Mouse (Mus musculus): ENCODE measurements at regions not wholly inside any gene's neighbourhood (a gene's known extent, or its start where the extent isn't known, plus 50 kb on each side); places are given as distances from the start of the nearest gene placed in this dataset.

DNA sequence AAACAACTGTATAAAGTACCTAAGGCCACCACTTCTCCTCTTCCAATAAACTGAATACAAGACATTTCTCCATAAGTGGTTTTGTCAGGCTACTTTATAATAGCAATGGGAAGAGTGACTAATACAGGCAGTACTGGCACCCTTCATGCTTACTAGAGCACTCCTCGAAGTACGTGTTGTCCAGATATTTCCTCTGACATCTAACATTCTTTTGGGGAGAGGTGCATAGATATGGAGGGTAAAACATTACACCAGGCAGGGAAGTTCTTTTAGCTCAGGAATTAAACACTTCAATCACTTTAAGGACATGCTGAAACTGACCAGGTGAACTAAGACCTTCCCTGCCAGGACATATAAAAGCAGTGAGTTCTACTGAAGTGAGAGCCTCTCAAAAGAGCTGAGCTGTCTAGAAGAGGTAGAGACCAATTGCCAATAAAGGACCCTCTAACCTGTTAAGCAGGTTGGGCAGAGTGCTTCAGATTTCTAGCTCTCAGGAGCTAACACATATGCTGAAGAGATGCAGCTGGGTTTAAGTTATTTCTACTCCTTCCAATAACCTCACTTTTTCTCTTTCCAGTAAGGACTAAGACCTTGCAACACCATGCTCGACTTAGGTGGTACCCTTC lies 318.7 kb upstream of the Robo2 start:
- no peak overlapping the region for H3K9ac ChIP-seq
- no peak for ATAC-seq (ENCODE audit: insufficient read depth, low FRiP score, low read depth)
- 53% methylated on average over 3 of the region's 3 CpGs for WGBS
- no peak overlapping the region for H3K4me3 ChIP-seq (replicated peaks)
- H3K27ac ChIP-seq = no peak overlapping the region
- no peak overlapping the region for H3K4me2 ChIP-seq
- H3K36me3 ChIP-seq = no peaks in the 10 kb centered on the region
- no peaks in the 10 kb centered on the region for H3K4me1 ChIP-seq
- H3K9me3 ChIP-seq = no peaks in the 10 kb centered on the region
- H3K27me3 ChIP-seq (replicated peaks) = no peaks in the 10 kb centered on the region

DNA sequence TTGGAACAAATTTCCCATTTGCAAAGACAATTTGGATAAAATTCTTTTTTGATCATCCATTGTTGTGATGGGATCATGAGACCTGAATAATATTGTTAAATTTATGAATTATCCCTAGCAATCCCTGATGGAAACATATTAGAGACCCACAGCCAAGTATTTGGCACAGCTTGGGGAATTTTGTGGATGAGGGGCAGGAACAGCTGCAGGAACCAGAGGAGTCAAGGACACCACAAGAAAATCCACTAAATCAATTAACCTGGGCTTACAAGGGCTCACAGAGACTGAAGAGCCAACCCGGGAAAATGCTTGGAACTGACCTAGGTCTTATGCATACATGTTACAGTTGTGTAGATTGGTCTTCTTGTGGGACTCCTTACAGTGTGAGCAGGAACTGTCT lies 311.6 kb upstream of the Robo2 start:
- no peak overlapping the region for H3K4me2 ChIP-seq
- no peak for ATAC-seq (ENCODE audit: insufficient read depth, low FRiP score, low read depth)
- 14% methylated on average over 1 of the region's 1 CpGs for WGBS

DNA sequence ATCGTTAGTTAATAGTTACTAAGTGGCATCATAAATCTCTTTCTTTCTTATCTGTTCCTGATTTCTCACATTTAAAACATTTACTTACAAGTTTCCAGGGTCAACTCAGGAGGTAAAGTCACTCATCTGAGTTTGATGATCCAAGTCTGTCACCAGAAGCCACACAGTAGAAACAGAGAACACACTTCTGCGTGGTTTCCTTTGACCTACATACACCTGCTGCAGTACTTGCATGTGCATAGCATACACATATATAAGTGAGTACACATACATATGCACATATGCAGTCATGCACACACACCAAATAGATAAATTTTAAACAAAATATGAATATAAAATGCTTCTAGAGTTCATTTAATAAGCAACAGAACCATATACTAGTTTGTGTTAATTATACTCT lies 306.5 kb upstream of the Robo2 start:
- H3K9me3 ChIP-seq = no peaks in the 10 kb centered on the region
- WGBS = 50% methylated on average over 2 of the region's 2 CpGs
- no peak overlapping the region for H3K4me3 ChIP-seq (replicated peaks)
- no peaks in the 10 kb centered on the region for H3K36me3 ChIP-seq
- no peaks in the 10 kb centered on the region for H3K4me1 ChIP-seq
- no peak overlapping the region for H3K4me2 ChIP-seq
- ATAC-seq (ENCODE audit: insufficient read depth, low FRiP score, low read depth) = no peak
- no peak overlapping the region for H3K9ac ChIP-seq
- H3K27me3 ChIP-seq (replicated peaks) = no peaks in the 10 kb centered on the region
- no peak overlapping the region for H3K27ac ChIP-seq

More for the DNA sequence above, 311.6 kb upstream of the Robo2 start:
- no peaks in the 10 kb centered on the region for H3K36me3 ChIP-seq
- no peaks in the 10 kb centered on the region for H3K9me3 ChIP-seq
- no peaks in the 10 kb centered on the region for H3K27me3 ChIP-seq (replicated peaks)
- no peak overlapping the region for H3K27ac ChIP-seq
- no peaks in the 10 kb centered on the region for H3K4me1 ChIP-seq
- H3K9ac ChIP-seq = no peak overlapping the region
- H3K4me3 ChIP-seq (replicated peaks) = no peak overlapping the region

DNA sequence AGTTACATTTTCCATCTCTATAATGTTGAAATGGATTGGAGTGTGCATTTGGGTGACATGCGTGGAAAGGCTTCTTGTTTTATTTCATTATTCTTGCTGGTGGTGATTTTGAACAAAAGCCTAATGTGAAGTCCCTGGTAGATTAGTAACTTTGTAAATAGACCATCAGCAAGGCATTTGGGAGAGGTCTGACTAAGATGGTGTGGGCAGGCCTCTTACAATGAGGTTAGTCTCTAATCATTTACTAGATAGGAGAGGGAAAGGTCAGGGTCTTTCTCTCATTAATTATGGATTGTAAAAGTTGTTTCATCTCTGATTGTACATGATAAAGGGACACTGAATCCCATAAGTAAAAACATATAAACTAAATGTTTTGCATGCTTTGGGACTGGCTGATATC lies 306.0 kb upstream of the Robo2 start:
- ATAC-seq (ENCODE audit: insufficient read depth, low FRiP score, low read depth) = no peak
- H3K4me2 ChIP-seq = no peak overlapping the region

DNA sequence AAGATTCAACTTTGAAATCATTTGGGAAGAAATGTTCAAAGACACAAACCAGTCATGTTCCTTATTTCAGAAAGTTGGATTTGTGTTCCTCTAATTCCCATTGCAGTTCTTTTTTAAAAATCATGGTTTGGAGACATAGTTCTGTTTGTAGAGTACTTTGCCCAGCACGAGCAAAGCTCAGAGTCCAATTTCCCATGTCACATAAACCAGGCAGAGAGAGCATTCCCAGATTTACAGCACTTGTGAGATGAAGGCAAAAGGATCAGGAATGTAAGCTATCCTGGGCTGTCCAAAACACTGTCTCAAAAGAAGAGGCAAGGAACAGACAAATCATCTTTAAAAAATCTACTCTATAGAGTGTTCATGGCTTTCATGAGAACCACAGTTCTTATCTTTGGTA lies 303.3 kb upstream of the Robo2 start:
- Histone ChIP-seq H3K4me3 (replicated peaks) (no peak overlapping the region), H3K27me3 (replicated peaks) (no peaks in the 10 kb centered on the region), H3K27ac (no peak overlapping the region), H3K4me1 (no peaks in the 10 kb centered on the region), H3K9me3 (no peaks in the 10 kb centered on the region), H3K36me3 (no peaks in the 10 kb centered on the region), H3K4me2 (no peak overlapping the region), H3K9ac (no peak overlapping the region)
- ATAC-seq (ENCODE audit: insufficient read depth, low FRiP score, low read depth) = no peak
- 51% methylated on average over 1 of the region's 1 CpGs for WGBS

More for the DNA sequence above, 306.0 kb upstream of the Robo2 start:
- H3K9ac ChIP-seq = no peak overlapping the region
- H3K9me3 ChIP-seq = no peaks in the 10 kb centered on the region
- no peak overlapping the region for H3K27ac ChIP-seq
- 68% methylated on average over 1 of the region's 1 CpGs for WGBS
- H3K4me1 ChIP-seq = no peaks in the 10 kb centered on the region
- H3K4me3 ChIP-seq (replicated peaks) = no peak overlapping the region
- no peaks in the 10 kb centered on the region for H3K36me3 ChIP-seq
- no peaks in the 10 kb centered on the region for H3K27me3 ChIP-seq (replicated peaks)

DNA sequence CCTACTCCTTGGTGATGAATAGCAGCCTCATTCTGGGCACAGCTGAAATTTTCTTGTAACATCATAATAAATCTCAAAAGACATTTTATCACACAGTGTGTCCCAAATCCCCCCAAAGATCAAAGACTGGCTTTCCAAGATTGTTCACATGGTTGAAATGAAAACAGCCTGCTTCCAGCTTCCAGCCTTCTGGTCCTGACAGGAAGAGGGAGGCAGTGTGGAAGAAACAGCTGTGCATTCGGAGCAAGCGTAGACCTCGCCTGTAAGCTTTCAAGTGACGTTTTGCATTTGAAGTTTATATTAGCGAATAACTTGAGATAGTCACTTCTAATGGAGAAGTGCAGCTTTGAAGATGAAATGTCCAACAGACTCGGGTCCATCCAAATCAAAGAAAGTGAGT lies 300.9 kb upstream of the Robo2 start:
- no peak for ATAC-seq (ENCODE audit: insufficient read depth, low FRiP score, low read depth)
- H3K9me3 ChIP-seq = no peaks in the 10 kb centered on the region
- H3K27ac ChIP-seq = no peak overlapping the region
- H3K36me3 ChIP-seq = no peaks in the 10 kb centered on the region
- 44% methylated on average over 6 of the region's 6 CpGs for WGBS
- no peaks in the 10 kb centered on the region for H3K4me1 ChIP-seq
- no peak overlapping the region for H3K4me3 ChIP-seq (replicated peaks)
- H3K4me2 ChIP-seq = no peak overlapping the region
- H3K27me3 ChIP-seq (replicated peaks) = no peaks in the 10 kb centered on the region
- H3K9ac ChIP-seq = no peak overlapping the region

DNA sequence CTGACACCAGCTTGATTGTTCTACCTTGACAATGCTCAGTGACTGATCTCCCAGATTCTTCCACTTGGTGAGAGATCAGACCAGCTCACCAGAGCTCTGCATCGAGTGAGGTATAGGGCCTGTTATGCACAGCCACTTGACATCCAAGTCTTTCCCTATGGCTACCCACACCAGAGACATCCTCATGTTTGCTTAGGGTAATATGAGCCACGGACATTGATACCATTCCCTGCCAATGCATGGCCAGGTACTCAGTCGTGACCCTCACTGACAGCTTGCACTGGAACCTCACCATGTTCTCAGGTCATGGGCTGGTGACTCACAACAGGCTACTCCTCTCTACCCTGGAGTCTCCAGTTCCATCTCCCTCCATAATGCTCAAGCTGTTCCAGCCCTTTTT lies 290.4 kb upstream of the Robo2 start:
- H3K27me3 ChIP-seq (replicated peaks) = no peaks in the 10 kb centered on the region
- no peak for ATAC-seq (ENCODE audit: insufficient read depth, low FRiP score, low read depth)
- no peak overlapping the region for H3K4me2 ChIP-seq
- H3K9me3 ChIP-seq = no peaks in the 10 kb centered on the region
- H3K36me3 ChIP-seq = no peaks in the 10 kb centered on the region
- no peak overlapping the region for H3K27ac ChIP-seq
- H3K4me1 ChIP-seq = no peaks in the 10 kb centered on the region
- no peak overlapping the region for H3K4me3 ChIP-seq (replicated peaks)
- WGBS = 77% methylated on average over 3 of the region's 3 CpGs
- H3K9ac ChIP-seq = no peak overlapping the region

DNA sequence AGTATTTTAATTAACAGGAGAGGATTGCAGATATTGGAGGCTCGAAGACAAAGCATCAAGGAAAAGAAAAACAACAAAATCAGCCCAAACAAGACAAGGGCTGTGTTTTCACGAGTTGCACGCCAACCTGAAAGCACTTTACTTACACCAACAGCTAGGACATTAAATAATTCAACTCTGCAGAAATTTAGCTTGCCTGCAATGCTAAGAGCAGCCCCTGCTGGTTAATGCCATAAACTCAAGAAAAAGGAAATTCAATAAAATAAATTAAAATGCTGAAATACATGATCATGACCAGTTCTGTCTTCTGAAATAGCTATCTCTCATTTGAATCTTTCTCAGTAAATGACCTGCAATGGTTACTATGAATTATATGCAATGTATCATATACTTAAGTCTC lies 271.7 kb upstream of the Robo2 start:
- Histone ChIP-seq H3K9ac (no peak overlapping the region), H3K27me3 (replicated peaks) (no peaks in the 10 kb centered on the region), H3K36me3 (no peaks in the 10 kb centered on the region), H3K4me3 (replicated peaks) (no peak overlapping the region), H3K4me2 (no peak overlapping the region), H3K4me1 (no peaks in the 10 kb centered on the region), H3K27ac (no peak overlapping the region), H3K9me3 (no peaks in the 10 kb centered on the region)
- no peak for ATAC-seq (ENCODE audit: insufficient read depth, low FRiP score, low read depth)
- 27% methylated on average over 3 of the region's 3 CpGs for WGBS

DNA sequence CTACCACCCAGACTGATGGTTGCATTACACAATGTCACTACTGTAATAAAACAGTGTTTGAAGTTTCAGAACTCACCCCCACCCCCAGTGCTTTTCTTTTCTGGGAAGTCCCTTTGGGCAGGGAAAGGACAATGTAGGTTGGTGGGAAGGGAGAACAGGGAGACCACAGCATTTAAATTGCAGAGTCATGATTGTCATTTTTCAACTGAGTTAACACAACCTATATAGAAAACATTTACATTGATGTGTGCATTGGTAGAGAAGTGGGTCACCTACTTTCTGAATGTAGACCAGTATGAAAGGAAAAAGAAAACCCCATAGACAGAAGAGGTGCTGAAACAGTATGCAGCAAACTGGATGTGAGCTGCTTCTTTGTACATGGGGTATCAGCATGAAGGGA lies 264.0 kb upstream of the Robo2 start:
- Histone ChIP-seq H3K36me3 (no peaks in the 10 kb centered on the region), H3K9ac (no peak overlapping the region), H3K9me3 (no peaks in the 10 kb centered on the region), H3K4me3 (replicated peaks) (no peak overlapping the region), H3K27me3 (replicated peaks) (no peaks in the 10 kb centered on the region), H3K4me2 (no peak overlapping the region), H3K4me1 (no peaks in the 10 kb centered on the region), H3K27ac (no peak overlapping the region)
- ATAC-seq (ENCODE audit: insufficient read depth, low FRiP score, low read depth) = no peak

DNA sequence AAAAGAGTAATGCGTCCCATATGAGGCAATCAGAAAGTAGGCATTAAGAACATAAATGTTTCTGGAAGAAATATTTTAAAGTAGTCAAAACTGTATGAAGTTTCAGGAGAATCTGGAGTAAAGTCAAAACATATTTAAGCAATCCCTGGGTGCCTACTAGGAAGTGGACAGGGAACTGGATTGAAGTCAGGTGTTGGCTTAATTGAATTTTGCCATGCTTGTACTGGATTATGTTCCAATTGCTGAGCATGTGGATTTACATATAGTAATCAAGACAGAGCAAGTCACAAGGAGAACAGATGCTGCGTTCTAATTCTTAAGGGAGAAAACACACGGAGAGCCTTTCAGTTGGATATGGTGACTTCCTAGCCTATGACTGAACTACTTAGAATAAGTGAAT lies 259.8 kb upstream of the Robo2 start:
- H3K4me1 ChIP-seq = no peaks in the 10 kb centered on the region
- H3K27me3 ChIP-seq (replicated peaks) = no peaks in the 10 kb centered on the region
- H3K4me3 ChIP-seq (replicated peaks) = no peak overlapping the region
- no peaks in the 10 kb centered on the region for H3K9me3 ChIP-seq
- no peak overlapping the region for H3K4me2 ChIP-seq
- ATAC-seq (ENCODE audit: insufficient read depth, low FRiP score, low read depth) = no peak
- no peak overlapping the region for H3K9ac ChIP-seq
- WGBS = 91% methylated on average over 3 of the region's 3 CpGs
- H3K27ac ChIP-seq = no peak overlapping the region
- H3K36me3 ChIP-seq = no peaks in the 10 kb centered on the region

DNA sequence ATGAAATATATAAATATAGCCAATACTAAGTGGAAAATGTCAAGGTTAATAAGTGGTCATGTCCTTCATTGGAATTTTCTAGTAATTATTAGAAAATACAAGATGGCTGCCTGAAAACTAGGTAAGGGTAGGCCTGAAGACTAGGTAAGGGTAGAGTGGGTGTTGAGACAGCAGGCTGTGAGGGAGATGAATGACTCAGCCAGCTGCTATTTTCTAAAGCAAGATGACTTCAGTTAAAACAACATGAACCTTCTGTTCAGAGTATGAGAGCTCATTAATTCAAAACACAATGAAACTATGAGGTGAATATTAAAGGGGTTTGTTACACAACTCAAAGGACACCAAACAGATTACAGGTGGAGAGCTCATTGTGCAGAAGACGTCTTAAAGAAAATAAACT lies 252.7 kb upstream of the Robo2 start:
- H3K27me3 ChIP-seq (replicated peaks) = no peaks in the 10 kb centered on the region
- H3K4me3 ChIP-seq (replicated peaks) = no peak overlapping the region
- no peak overlapping the region for H3K4me2 ChIP-seq
- no peaks in the 10 kb centered on the region for H3K4me1 ChIP-seq
- no peak overlapping the region for H3K27ac ChIP-seq
- 48% methylated on average over 1 of the region's 1 CpGs for WGBS
- no peak overlapping the region for H3K9ac ChIP-seq
- ATAC-seq (ENCODE audit: insufficient read depth, low FRiP score, low read depth) = no peak
- H3K36me3 ChIP-seq = no peaks in the 10 kb centered on the region
- H3K9me3 ChIP-seq = no peaks in the 10 kb centered on the region

DNA sequence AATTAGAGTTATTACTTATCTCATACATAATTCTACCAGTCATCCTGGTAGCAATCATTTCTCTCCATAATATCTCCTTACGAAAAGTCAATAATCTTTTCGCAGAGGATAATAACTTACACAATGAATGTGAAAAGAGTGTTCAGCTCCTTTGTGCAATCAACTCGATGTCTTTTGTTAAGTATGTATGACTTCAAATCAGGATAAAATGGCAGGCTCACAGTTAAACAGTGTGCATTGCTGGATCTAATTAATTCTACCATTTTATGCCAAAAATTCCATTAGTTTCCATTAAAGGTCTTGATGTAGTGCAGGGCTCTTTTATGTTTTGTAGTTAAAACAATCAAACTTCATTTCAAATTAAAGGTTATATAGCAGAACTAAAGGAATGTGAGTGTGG lies 239.6 kb upstream of the Robo2 start:
- Histone ChIP-seq H3K9me3 (no peaks in the 10 kb centered on the region), H3K4me3 (replicated peaks) (no peak overlapping the region), H3K4me1 (no peaks in the 10 kb centered on the region), H3K36me3 (no peaks in the 10 kb centered on the region), H3K4me2 (no peak overlapping the region), H3K27ac (no peak overlapping the region), H3K27me3 (replicated peaks) (no peaks in the 10 kb centered on the region), H3K9ac (no peak overlapping the region)
- ATAC-seq (ENCODE audit: insufficient read depth, low FRiP score, low read depth) = no peak
- WGBS = 73% methylated on average over 3 of the region's 3 CpGs

DNA sequence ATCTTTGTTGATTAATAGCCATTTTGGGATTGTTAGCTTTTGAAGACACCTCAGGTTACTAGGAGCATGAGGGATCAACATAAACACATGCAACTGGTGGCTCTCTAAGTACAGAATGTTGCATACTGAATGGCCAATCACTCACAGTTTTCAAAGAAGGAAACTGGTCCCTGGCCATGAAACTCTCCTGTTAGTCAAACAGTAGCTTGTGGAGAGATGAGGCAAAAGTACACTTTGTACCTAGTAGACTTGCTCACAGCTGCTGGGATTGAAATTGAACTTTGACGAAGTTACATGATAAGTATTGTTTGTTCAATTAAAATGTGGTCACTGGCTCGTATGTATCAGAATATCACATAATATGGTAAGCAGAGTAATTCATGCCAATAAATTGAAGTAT lies 237.6 kb upstream of the Robo2 start:
- no peaks in the 10 kb centered on the region for H3K27me3 ChIP-seq (replicated peaks)
- no peak overlapping the region for H3K4me2 ChIP-seq
- no peak for ATAC-seq (ENCODE audit: insufficient read depth, low FRiP score, low read depth)
- H3K9ac ChIP-seq = no peak overlapping the region
- no peak overlapping the region for H3K27ac ChIP-seq
- H3K9me3 ChIP-seq = no peaks in the 10 kb centered on the region
- no peaks in the 10 kb centered on the region for H3K36me3 ChIP-seq
- H3K4me1 ChIP-seq = no peaks in the 10 kb centered on the region
- H3K4me3 ChIP-seq (replicated peaks) = no peak overlapping the region
- 67% methylated on average over 2 of the region's 2 CpGs for WGBS
